11 mouse cellular contexts compared by ENCODE assay signal in the genomic region with DNA sequence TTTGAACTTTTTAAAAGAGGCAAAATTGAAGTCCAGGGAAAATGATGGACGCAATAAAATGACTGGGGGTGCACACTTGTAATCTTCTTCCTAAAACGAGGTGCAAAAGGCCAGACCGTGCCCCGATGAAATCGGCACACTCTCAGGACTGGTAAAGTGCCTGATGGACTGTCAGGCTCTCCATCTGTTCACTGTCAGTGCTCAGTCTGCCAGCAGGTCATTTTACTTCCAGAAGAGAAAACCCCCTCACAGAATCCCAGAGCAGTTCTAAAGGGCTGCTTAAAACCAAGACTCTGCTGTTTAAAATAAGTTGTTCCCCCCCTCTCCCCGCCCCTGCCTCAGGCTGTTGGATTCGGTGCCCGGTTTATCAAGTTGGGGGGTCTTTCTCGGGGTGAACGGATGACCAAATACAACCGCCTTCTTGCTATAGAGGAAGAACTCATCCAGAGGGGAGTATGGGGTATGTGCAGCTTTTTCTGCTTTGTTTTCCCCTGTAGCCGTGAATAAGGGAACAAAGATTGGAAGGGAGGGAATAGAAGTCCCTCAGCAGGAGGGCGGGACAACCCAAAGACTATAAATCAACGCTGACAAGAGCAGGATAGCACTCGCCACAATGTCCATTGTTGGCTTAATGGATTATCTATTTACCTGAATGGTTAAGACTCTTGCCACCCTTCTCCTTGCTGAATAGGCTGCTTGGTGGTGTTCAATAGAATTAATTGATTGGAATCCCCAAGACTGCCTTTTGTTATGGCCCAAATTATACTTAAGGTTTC. TPM values are rescaled to one million over a fixed set of nuclear protein-coding genes. Genes with fewer than 3 reads are reported as not detected.
DNase-seq lines count a peak whose midpoint lies in the region; ATAC-seq lines count a peak whose summit lies in the region.
"Had no signal": no experiment of that assay in that cellular context is flagged by ENCODE, and none has a peak within 500 bp of the region (broad histone marks: within the 10 kb centered on the region; RNA-seq: fewer than 3 reads in every experiment).

No protein-coding gene starts in this region.

- H3K36me3 ChIP-seq in limb, embryonic 13.5 days, result no peaks in the 10 kb centered on the region
- H3K36me3 ChIP-seq in limb, embryonic 10.5 days, result no peaks in the 10 kb centered on the region
- H3K36me3 ChIP-seq in forebrain, embryonic 13.5 days (ENCODE audit: poor library complexity, severe bottlenecking), result peaks cover 4% of the 10 kb centered on the region; the same call in 1 of the 2 replicates
- H3K36me3 ChIP-seq in neural tube, embryonic 14.5 days (ENCODE audit: control insufficient read depth, insufficient read depth, low read length), result no peaks in the 10 kb centered on the region

- H3K4me1 ChIP-seq in limb, embryonic 13.5 days, result peaks cover 20% of the 10 kb centered on the region
- peaks cover 37% of the 10 kb centered on the region for H3K4me1 ChIP-seq in limb, embryonic 10.5 days
- H3K4me1 ChIP-seq in forebrain, embryonic 13.5 days, result peaks cover 17% of the 10 kb centered on the region
- H3K4me1 ChIP-seq in neural tube, embryonic 14.5 days (ENCODE audit: control insufficient read depth, insufficient read depth, low read length), result peaks cover 5% of the 10 kb centered on the region; the same call in 1 of the 2 replicates

- 24% methylated on average over 15 of the region's 15 CpGs for WGBS in limb, embryonic 13.5 days
- WGBS in limb, embryonic 10.5 days, result 28% methylated on average over 15 of the region's 15 CpGs
- WGBS in forebrain, embryonic 13.5 days, result 7% methylated on average over 15 of the region's 15 CpGs
- 14% methylated on average over 15 of the region's 15 CpGs for WGBS in neural tube, embryonic 14.5 days

- no peaks in the 10 kb centered on the region for H3K9me3 ChIP-seq in limb, embryonic 13.5 days
- H3K9me3 ChIP-seq in limb, embryonic 10.5 days (replicated peaks), result no peaks in the 10 kb centered on the region
- H3K9me3 ChIP-seq in forebrain, embryonic 13.5 days (replicated peaks), result no peaks in the 10 kb centered on the region
- no peaks in the 10 kb centered on the region for H3K9me3 ChIP-seq in neural tube, embryonic 14.5 days (ENCODE audit: control insufficient read depth, low read length)

- H3K27me3 ChIP-seq in limb, embryonic 13.5 days, result peaks cover 69% of the 10 kb centered on the region
- H3K27me3 ChIP-seq in limb, embryonic 10.5 days (ENCODE audit: low read depth, poor library complexity, severe bottlenecking), result peaks cover 33% of the 10 kb centered on the region
- H3K27me3 ChIP-seq in forebrain, embryonic 13.5 days, result peaks cover 62% of the 10 kb centered on the region
- peaks cover 35% of the 10 kb centered on the region for H3K27me3 ChIP-seq in neural tube, embryonic 14.5 days (ENCODE audit: control insufficient read depth, insufficient read depth, low read length)

- peak overlapping the region; percentile 23 for H3K4me2 ChIP-seq in limb, embryonic 13.5 days (replicated peaks)
- H3K4me2 ChIP-seq in forebrain, embryonic 13.5 days, result peak overlapping the region; percentile 15
- no peak overlapping the region for H3K4me2 ChIP-seq in neural tube, embryonic 14.5 days (ENCODE audit: low read depth, low read length)

- no peak overlapping the region for H3K27ac ChIP-seq in limb, embryonic 13.5 days
- no peak overlapping the region for H3K27ac ChIP-seq in limb, embryonic 10.5 days
- H3K27ac ChIP-seq in forebrain, embryonic 13.5 days, result peak overlapping the region; percentile 44; the same call in 1 of the 2 replicates
- no peak overlapping the region for H3K27ac ChIP-seq in neural tube, embryonic 14.5 days (ENCODE audit: low read depth, low read length)

- H3K9ac ChIP-seq in limb, embryonic 13.5 days, result no peak overlapping the region
- H3K9ac ChIP-seq in forebrain, embryonic 13.5 days, result no peak overlapping the region
- no peak overlapping the region for H3K9ac ChIP-seq in neural tube, embryonic 14.5 days (replicated peaks; ENCODE audit: low read depth, low read length)

- no peak for DNase-seq in limb, embryonic 10.5 days (ENCODE audit: low spot score)
- peak; percentile 23 for DNase-seq in cerebellum, adult 8-10 months
- DNase-seq in left cerebral cortex, adult 11 months (ENCODE audit: low spot score), result no peak
- DNase-seq in kidney, postnatal 25 days, result no peak
- DNase-seq in ovary, postnatal 36 days (ENCODE audit: low spot score), result no peak
- DNase-seq: kidney, adult 11 months; lung, adult 2 months had no signal

- H3K4me3 ChIP-seq in limb, embryonic 13.5 days, result no peak overlapping the region
- no peak overlapping the region for H3K4me3 ChIP-seq in limb, embryonic 10.5 days
- H3K4me3 ChIP-seq in forebrain, embryonic 13.5 days, result no peak overlapping the region
- H3K4me3 ChIP-seq in neural tube, embryonic 14.5 days (ENCODE audit: low read depth, low read length), result no peak overlapping the region

- no peak; the same call in 1 of the 2 replicates for ATAC-seq in limb, embryonic 13.5 days (ENCODE audit: low FRiP score, low read depth)
- peak; percentile 75; the same call in 1 of the 2 replicates for ATAC-seq in forebrain, embryonic 13.5 days
- ATAC-seq in neural tube, embryonic 14.5 days (ENCODE audit: low read depth), result peak; percentile 34; the same call in 1 of the 2 replicates

RNA-seq across cellular contexts. Expression of a gene that starts 25.5 kb away (rescaled TPM):
- 5.0 TPM in 2 replicates for polyA plus RNA-seq in limb, embryonic 13.5 days (2015; fragmentation: Nextera tagmentation; extraction: Ambion mirVana)
- 3.1 and 3.6 TPM in 2 replicates for polyA plus RNA-seq in limb, embryonic 10.5 days (2016; fragmentation: Nextera tagmentation; extraction: Ambion mirVana)
- 18.7 and 19.0 TPM in 2 replicates for polyA plus RNA-seq in forebrain, embryonic 13.5 days (2015; fragmentation: Nextera tagmentation; extraction: Ambion mirVana)
- polyA plus RNA-seq in neural tube, embryonic 14.5 days (2014; fragmentation: Nextera tagmentation; extraction: Ambion mirVana), result 45.3 and 53.9 TPM in 2 replicates

RNA-seq across cellular contexts. Expression of a gene that starts 25.7 kb away (rescaled TPM):
- polyA plus RNA-seq in limb, embryonic 13.5 days (2015; fragmentation: Nextera tagmentation; extraction: Ambion mirVana), result 0.37 and 0.42 TPM in 2 replicates
- 0.51 and 0.79 TPM in 2 replicates for polyA plus RNA-seq in limb, embryonic 10.5 days (2016; fragmentation: Nextera tagmentation; extraction: Ambion mirVana)
- polyA plus RNA-seq in forebrain, embryonic 13.5 days (2015; fragmentation: Nextera tagmentation; extraction: Ambion mirVana), result 1.5 and 1.7 TPM in 2 replicates
- polyA plus RNA-seq in neural tube, embryonic 14.5 days (2014; fragmentation: Nextera tagmentation; extraction: Ambion mirVana), result 0.93 and 1.2 TPM in 2 replicates
- polyA plus RNA-seq: small intestine, adult 2 months had no signal
